8 mouse cellular contexts compared by ENCODE assay signal in the genomic region with DNA sequence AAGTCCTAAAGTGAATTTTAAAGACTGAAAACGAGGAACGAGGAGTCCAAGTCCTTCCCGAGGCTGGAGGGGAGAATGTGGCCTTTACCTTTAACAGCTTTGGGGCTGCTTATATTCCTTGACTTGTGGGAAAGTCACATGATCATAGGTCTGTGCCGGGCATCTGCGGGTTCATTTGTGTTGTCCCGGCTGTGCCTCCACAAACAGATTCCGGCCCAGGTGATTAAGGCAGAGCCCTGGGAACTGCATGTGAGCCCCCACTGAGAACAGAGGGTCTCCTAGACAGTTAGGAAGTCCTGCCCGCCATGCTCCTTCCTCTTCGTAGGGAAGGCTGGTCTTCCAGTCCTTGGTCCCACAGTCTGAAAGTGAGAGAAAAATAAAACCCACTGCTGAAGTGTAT.
A peak's percentile ranks its signal among the peaks of the same experiment; 100 is the strongest.
DNase-seq lines count a peak whose midpoint lies in the region; ATAC-seq lines count a peak whose summit lies in the region.

No protein-coding gene starts in this region.

- intact Hi-C loops in heart, postnatal 25 days (cut with DNase I): loop anchor here (1.0 to 5.0 kb wide), 2 partner anchors 184 to 334 kb away; no protein-coding TSS in a partner anchor

- H3K9ac ChIP-seq in forebrain, embryonic 15.5 days (replicated peaks): no peak overlapping the region
- no peak overlapping the region for H3K9ac ChIP-seq in limb, embryonic 11.5 days (ENCODE audit: low read length)
- peak overlapping the region; percentile 4; the same call in 1 of the 2 replicates for H3K9ac ChIP-seq in neural tube, embryonic 13.5 days

- peaks cover 25% of the 10 kb centered on the region; the same call in 1 of the 2 replicates for H3K27me3 ChIP-seq in heart, embryonic 10.5 days (ENCODE audit: insufficient read depth, poor library complexity, severe bottlenecking)
- H3K27me3 ChIP-seq in forebrain, embryonic 15.5 days: no peaks in the 10 kb centered on the region
- H3K27me3 ChIP-seq in limb, embryonic 11.5 days (ENCODE audit: control insufficient read depth, insufficient read depth, low read length): no peaks in the 10 kb centered on the region
- H3K27me3 ChIP-seq in neural tube, embryonic 13.5 days: peaks cover 17% of the 10 kb centered on the region

- H3K4me1 ChIP-seq in heart, embryonic 10.5 days: peaks cover 15% of the 10 kb centered on the region
- peaks cover 32% of the 10 kb centered on the region for H3K4me1 ChIP-seq in forebrain, embryonic 15.5 days
- 0 out of 2 replicates have a peak, but pooled peaks cover 3% of the 10 kb centered on the region for H3K4me1 ChIP-seq in limb, embryonic 11.5 days (ENCODE audit: control insufficient read depth, insufficient read depth, low read length)
- peaks cover 39% of the 10 kb centered on the region for H3K4me1 ChIP-seq in neural tube, embryonic 13.5 days (replicated peaks)

- WGBS in heart, embryonic 10.5 days: 46% methylated on average over 9 of the region's 9 CpGs
- WGBS in forebrain, embryonic 15.5 days: 38% methylated on average over 9 of the region's 9 CpGs
- 22% methylated on average over 9 of the region's 9 CpGs for WGBS in limb, embryonic 11.5 days
- WGBS in neural tube, embryonic 13.5 days: 12% methylated on average over 9 of the region's 9 CpGs

- no peak overlapping the region for H3K27ac ChIP-seq in heart, embryonic 10.5 days
- H3K27ac ChIP-seq in forebrain, embryonic 15.5 days (replicated peaks): peak overlapping the region; percentile 79
- H3K27ac ChIP-seq in limb, embryonic 11.5 days (replicated peaks; ENCODE audit: low read depth, low read length): no peak overlapping the region
- H3K27ac ChIP-seq in neural tube, embryonic 13.5 days (replicated peaks): peak overlapping the region; percentile 90

- peak; percentile 62 for DNase-seq in heart, embryonic 10.5 days (ENCODE audit: low spot score)
- no peak for DNase-seq in heart, postnatal 25 days (ENCODE audit: low spot score)
- peak; percentile 48 for DNase-seq in limb, embryonic 11.5 days (ENCODE audit: low spot score)
- no peak for DNase-seq in heart, postnatal 4 days
- DNase-seq in kidney, postnatal 36 days: no peak
- no peak for DNase-seq in urinary bladder, postnatal 4 days (ENCODE audit: low spot score in 2 of 2)

- H3K4me3 ChIP-seq in heart, embryonic 10.5 days: no peak overlapping the region
- no peak overlapping the region for H3K4me3 ChIP-seq in forebrain, embryonic 15.5 days
- H3K4me3 ChIP-seq in limb, embryonic 11.5 days (ENCODE audit: low read depth, low read length): no peak overlapping the region
- no peak overlapping the region for H3K4me3 ChIP-seq in neural tube, embryonic 13.5 days

- 0 out of 2 replicates have a peak overlapping the region, but pooled peaks have one; percentile 3 for H3K4me2 ChIP-seq in forebrain, embryonic 15.5 days (replicated peaks)
- H3K4me2 ChIP-seq in limb, embryonic 11.5 days (ENCODE audit: low read depth, severe bottlenecking): no peak overlapping the region
- peak overlapping the region; percentile 49 for H3K4me2 ChIP-seq in neural tube, embryonic 13.5 days

- H3K36me3 ChIP-seq in heart, embryonic 10.5 days: no peaks in the 10 kb centered on the region
- no peaks in the 10 kb centered on the region for H3K36me3 ChIP-seq in forebrain, embryonic 15.5 days
- no peaks in the 10 kb centered on the region for H3K36me3 ChIP-seq in limb, embryonic 11.5 days (ENCODE audit: control insufficient read depth, insufficient read depth, low read length)
- H3K36me3 ChIP-seq in neural tube, embryonic 13.5 days: no peaks in the 10 kb centered on the region

- no peak for ATAC-seq in forebrain, embryonic 15.5 days (replicated peaks)
- no peak for ATAC-seq in limb, embryonic 11.5 days (ENCODE audit: insufficient number of reproducible peaks, low FRiP score, low TSS enrichment, low read depth)
- 0 out of 2 replicates have a peak, but pooled peaks have one; percentile 1 for ATAC-seq in neural tube, embryonic 13.5 days (ENCODE audit: low read depth)

- H3K9me3 ChIP-seq in heart, embryonic 10.5 days: no peaks in the 10 kb centered on the region
- no peaks in the 10 kb centered on the region for H3K9me3 ChIP-seq in forebrain, embryonic 15.5 days
- H3K9me3 ChIP-seq in limb, embryonic 11.5 days (ENCODE audit: control insufficient read depth, low read length): no peaks in the 10 kb centered on the region
- H3K9me3 ChIP-seq in neural tube, embryonic 13.5 days: no peaks in the 10 kb centered on the region

Comparison
In these comparisons a context has a peak if more than half of its experiments do, and no peak if none do; other contexts are left out.
1. DNase-seq: peak in heart, embryonic 10.5 days (single experiment) and limb, embryonic 11.5 days (single experiment); none in heart, postnatal 25 days (single experiment), heart, postnatal 4 days (single experiment), kidney, postnatal 36 days (0 of 2) and urinary bladder, postnatal 4 days (0 of 2).
2. H3K27ac ChIP-seq: peak in forebrain, embryonic 15.5 days (single experiment) and neural tube, embryonic 13.5 days (single experiment); none in heart, embryonic 10.5 days (single experiment) and limb, embryonic 11.5 days (single experiment).